Mouse (Mus musculus) midbrain, embryonic 11.5 days (tissue): ENCODE results near the gene 1700001C19Rik. TPM values are rescaled to one million over a fixed set of nuclear protein-coding genes. Genes with fewer than 3 reads are reported as not detected.

Experiments used
- ATAC-seq: fragments of 200-750 bp; cut with Nextera tagmentation; 2 replicates; pipeline ENCODE4 v1.8.0; 2017; ENCODE audit warnings: moderate TSS enrichment, moderate library complexity; ENCODE audit not compliant: low FRiP score
- DNase-seq: peaks from one replicate; pipeline ENCODE4 v3.0.0; 2015; ENCODE audit warnings: low spot score; ENCODE audit errors: missing footprints
- H3K27ac ChIP-seq: fragments of 300-500 bp; sonication (generic); 2 replicates; pipeline ENCODE4 v1.5.1; 2014; ENCODE audit warnings: low read depth, low read length
- H3K27me3 ChIP-seq: fragments of 300-500 bp; sonication (generic); 2 replicates; pipeline ENCODE4 v1.6.1; 2014; ENCODE audit warnings: mild to moderate bottlenecking, low read length, moderate library complexity, mixed read lengths; ENCODE audit not compliant: control insufficient read depth, insufficient read depth
- H3K36me3 ChIP-seq: fragments of 300-500 bp; sonication (generic); 2 replicates; pipeline ENCODE4 v1.6.1; 2014; ENCODE audit warnings: mild to moderate bottlenecking, low read length, moderate library complexity, mixed read lengths; ENCODE audit not compliant: control insufficient read depth, insufficient read depth
- H3K4me1 ChIP-seq: fragments of 300-500 bp; sonication (generic); 2 replicates; pipeline ENCODE4 v1.6.1; 2014; ENCODE audit warnings: low read length; ENCODE audit not compliant: control insufficient read depth, insufficient read depth
- H3K4me2 ChIP-seq: fragments of 300-500 bp; sonication (generic); 2 replicates; pipeline ENCODE4 v1.6.1; 2014; ENCODE audit warnings: mild to moderate bottlenecking, moderate library complexity
- H3K4me3 ChIP-seq: fragments of 300-500 bp; sonication (generic); 2 replicates; pipeline ENCODE4 v1.5.1; 2014; ENCODE audit warnings: low read depth, low read length
- H3K9ac ChIP-seq: fragments of 300-500 bp; sonication (generic); 2 replicates; pipeline ENCODE4 v1.6.1; 2014; ENCODE audit warnings: low read length
- H3K9me3 ChIP-seq: fragments of 300-500 bp; sonication (generic); 2 replicates; pipeline ENCODE4 v1.6.1; 2016; ENCODE audit warnings: low read length; ENCODE audit not compliant: control insufficient read depth
- WGBS: fragments of 180-500 bp; shearing (Covaris S2); extraction: QIAGEN DNeasy Blood & Tissue Kit; methylation state at CpG from one replicate; pipeline ENCODE4 v1.1.7; 2014; 5-methylcytosine and 5-hydroxymethylcytosine counted together
- polyA plus RNA-seq: library from polyadenylated mRNA; unstranded; fragments of >200 nt; fragmentation: Nextera tagmentation; extraction: Ambion mirVana; gene quantifications from 2 replicates; pipeline ENCODE4 v1.2.1, GENCODE M21; 2014

The 1700001C19Rik gene
- polyA plus RNA-seq, 1 experiment from 2014 or later: 0.18 TPM

DNA sequence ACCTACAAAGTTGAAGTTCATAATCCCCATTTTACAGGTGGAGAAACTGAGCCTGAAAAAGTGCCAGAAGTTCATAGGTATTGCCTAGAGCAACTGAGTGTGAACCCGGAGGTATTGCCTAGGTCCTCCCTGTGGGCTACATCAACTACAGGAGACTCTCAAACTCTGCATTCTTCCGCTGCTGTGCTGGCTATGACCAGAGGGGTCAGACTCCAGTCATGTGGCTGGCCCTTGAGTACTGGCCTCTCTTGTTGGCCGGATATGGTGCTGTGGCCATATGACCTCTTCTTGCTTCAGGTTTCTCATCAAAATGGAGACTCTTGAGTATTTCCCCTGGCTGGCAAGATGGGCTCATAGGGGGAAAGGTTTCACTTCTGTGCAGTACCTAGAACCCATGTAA, 5.1 kb upstream of the 1700001C19Rik start:
- ATAC-seq: no peak
- WGBS: 81% methylated on average over 3 of the region's 3 CpGs

DNA sequence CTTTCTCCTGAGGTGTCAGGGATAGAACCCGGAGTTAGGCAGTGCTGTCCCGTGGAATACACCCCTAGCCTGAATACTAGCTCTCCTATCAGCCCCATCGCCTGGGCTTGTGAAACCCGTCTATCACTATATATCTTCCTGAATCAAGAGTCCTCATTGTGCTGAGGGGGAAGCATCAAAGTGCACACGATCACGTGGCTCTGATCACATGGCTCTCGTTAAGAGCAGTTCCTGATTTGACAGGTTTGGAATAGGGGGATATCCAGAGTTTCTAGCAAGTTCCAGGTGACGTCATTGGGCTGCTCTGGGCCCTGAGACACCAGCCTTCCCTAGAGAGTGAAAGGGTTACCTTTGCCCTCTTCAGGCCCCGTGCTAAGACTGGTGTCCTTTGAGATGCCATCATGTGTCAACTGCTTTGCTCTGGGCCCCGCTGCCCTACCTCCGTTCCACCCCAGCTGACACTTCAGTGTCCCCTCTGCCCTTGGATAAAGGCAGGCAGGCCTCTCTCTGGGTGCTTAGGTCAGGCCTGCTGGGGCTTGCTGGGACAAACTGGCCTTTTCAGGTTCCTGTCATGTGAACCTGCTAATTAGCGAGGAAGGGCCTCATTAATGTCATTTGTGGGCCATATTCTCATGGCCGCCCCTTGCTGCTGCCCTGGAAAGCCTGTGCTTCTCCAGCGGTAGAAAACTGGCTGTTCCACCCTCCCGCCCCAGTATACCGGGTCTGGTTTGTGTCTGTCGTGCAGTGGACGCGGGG, 4.3 kb upstream of the 1700001C19Rik start:
- H3K9ac ChIP-seq: no peak overlapping the region
- WGBS: 76% methylated on average over 19 of the region's 19 CpGs
- H3K4me2 ChIP-seq: no peak overlapping the region
- peaks cover 23% of the 10 kb centered on the region for H3K27me3 ChIP-seq
- no peak overlapping the region for H3K27ac ChIP-seq
- H3K4me1 ChIP-seq: peaks cover 8% of the 10 kb centered on the region
- DNase-seq (no peak), ATAC-seq (no peak)
- H3K4me3 ChIP-seq: no peak overlapping the region
- no peaks in the 10 kb centered on the region for H3K9me3 ChIP-seq
- H3K36me3 ChIP-seq: no peaks in the 10 kb centered on the region

More for the DNA sequence above, 5.1 kb upstream of the 1700001C19Rik start:
- H3K36me3 ChIP-seq: no peaks in the 10 kb centered on the region
- peaks cover 15% of the 10 kb centered on the region for H3K27me3 ChIP-seq
- no peak overlapping the region for H3K9ac ChIP-seq
- no peak overlapping the region for H3K4me2 ChIP-seq
- no peak overlapping the region for H3K27ac ChIP-seq
- H3K4me1 ChIP-seq: peaks cover 5% of the 10 kb centered on the region; the same call in 1 of the 2 replicates
- H3K9me3 ChIP-seq: no peaks in the 10 kb centered on the region
- DNase-seq: no peak
- no peak overlapping the region for H3K4me3 ChIP-seq

DNA sequence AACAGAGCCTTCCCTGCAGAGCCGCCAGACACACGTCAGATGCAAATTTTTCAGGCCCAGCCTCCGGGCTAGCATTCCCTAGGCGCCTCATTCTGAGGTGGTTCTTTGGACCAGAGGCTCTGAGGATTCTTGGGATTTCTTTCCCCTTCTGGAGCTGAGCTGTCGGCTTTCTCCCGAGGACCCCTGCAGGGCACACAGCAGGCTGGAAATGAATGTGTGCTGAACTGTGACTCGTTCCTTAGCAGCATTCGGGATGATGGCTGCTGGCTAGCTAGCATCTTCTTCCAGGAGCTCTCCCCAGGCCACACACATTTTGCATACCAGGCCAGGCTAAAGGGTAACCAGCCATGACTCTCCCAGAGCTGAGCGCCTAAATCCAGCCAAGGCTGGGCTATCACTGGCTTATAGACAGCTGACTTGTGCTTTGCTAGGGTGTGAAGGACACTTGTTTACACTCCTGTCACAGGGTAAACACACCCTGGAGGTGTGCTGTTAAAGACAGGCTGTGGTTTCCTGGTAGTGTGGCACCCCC, 3.2 kb upstream of the 1700001C19Rik start:
- Histone ChIP-seq H3K27me3 (peaks cover 28% of the 10 kb centered on the region), H3K9ac (no peak overlapping the region; the same call in 1 of the 2 replicates)
- DNase-seq: peak; percentile 87

DNA sequence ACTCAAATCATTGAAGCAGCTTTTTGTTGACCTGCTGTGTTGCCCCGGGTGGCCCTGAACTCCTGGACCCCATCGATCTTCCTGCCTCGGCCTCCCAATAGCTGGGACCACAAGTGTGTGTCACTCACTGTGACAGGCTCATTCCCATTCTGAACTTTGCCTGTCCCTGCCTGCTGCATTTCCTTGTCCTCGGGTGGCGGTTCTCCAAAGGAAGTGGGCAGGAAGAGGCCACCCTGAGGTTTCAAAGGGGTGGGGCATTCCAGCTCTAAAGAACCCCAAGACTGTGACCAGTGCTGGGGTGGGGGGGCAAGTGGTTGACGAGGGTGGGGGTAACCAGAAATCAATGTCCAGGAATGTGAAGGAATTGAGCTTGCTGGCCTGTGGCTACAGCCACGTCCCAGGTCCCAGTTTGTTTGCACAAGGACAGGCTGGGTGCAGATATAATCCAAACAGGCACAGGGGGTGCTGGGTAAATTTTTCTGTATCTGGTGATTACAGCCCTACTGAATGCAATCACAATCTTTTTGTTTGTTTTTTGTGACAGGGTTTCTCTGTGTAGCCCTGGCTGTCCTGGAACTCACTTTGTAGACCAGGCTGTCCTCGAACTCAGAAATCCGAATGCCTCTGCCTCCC, 2.3 kb upstream of the 1700001C19Rik start:
- Histone ChIP-seq H3K9ac (no peak overlapping the region), H3K4me3 (no peak overlapping the region), H3K4me1 (peaks cover 10% of the 10 kb centered on the region), H3K27ac (no peak overlapping the region), H3K4me2 (no peak overlapping the region), H3K36me3 (no peaks in the 10 kb centered on the region), H3K27me3 (peaks cover 28% of the 10 kb centered on the region), H3K9me3 (no peaks in the 10 kb centered on the region)
- DNase-seq (no peak), ATAC-seq (no peak)
- 47% methylated on average over 9 of the region's 9 CpGs for whole genome bisulfite sequencing

More for the DNA sequence above, 3.2 kb upstream of the 1700001C19Rik start:
- Histone ChIP-seq H3K4me3 (no peak overlapping the region), H3K4me2 (0 out of 2 replicates have a peak overlapping the region, but pooled peaks have one; percentile 13), H3K27ac (no peak overlapping the region), H3K9me3 (no peaks in the 10 kb centered on the region), H3K36me3 (no peaks in the 10 kb centered on the region), H3K4me1 (peaks cover 10% of the 10 kb centered on the region)
- 1% methylated on average over 9 of the region's 9 CpGs for WGBS
- peak; percentile 43 for ATAC-seq

DNA sequence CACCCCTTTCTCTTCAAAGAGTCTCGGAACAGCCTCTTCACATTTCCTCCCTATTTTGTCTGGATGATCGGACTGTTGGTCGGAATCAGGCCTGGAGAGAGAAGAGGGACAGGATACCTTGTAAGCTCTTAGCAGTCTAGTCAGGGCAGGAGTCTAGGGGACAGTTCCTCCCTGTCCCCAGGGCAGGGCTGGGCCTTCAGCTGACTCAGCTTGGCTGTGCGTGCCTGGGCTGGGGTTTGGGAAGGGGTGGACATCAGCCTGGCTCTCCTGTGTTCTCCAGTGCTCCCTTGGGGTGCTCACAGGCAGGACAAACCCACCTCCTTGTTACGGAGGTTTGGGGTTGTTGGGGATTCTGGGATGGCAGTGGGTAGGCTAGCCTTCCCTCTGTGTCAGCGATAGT, 1.4 kb upstream of the 1700001C19Rik start:
- ATAC-seq (no peak), DNase-seq (no peak)

DNA sequence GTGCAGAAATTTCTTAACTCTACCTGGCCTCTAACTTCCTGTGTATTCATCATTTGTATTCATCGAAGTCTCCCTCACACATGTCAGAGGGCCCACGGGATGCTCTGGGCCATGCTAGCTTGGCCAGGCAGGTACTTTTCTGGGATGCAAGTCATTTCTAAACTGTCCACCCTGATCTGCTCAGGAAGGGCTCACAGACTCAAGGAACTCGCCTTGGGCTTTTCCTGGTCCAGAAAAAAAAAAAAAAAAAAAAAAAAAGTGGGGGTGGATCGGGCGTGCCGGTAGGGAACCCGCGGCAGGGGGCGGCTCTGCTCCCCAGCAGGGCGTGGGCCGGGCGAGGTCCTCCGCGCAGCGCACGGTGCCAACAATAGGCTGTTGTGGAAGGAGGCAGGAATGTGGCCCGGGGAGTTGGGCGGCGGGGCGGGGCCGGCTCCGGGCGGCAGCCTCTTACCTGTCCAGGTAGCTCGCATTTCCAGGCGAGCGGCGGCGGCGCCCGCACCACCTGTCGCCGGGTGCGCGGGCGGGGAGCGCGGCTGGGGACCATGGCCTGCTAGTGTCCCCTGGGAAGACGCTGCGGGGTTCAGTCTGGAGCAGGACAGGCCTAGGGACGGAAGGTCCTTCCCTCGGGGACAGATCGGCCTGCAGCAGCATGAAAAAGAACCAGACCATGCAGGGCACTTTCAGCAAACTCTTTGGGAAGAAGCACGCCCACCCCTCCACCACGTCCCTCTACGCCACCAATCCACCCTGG, 845 bp downstream of the 1700001C19Rik start, which contains the start of gene AI661453:
Gene AI661453, plus strand, starts transcription at position 460 of the 751 bp plus-strand sequence.
- Histone ChIP-seq H3K4me2 (peak within 1 kb of the TSS; percentile 67), H3K4me3 (peak within 1 kb of the TSS; percentile 33), H3K36me3 (no peaks in the 10 kb centered on the region), H3K9me3 (no peaks in the 10 kb centered on the region), H3K27ac (no peak within 1 kb of the TSS), H3K9ac (peak within 1 kb of the TSS; percentile 36; the same call in 1 of the 2 replicates), H3K27me3 (peaks cover 28% of the 10 kb centered on the region), H3K4me1 (peaks cover 10% of the 10 kb centered on the region)
- peak; percentile 41; the same call in 1 of the 2 replicates for ATAC-seq
- WGBS: under 1% methylated on average over 45 of the region's 45 CpGs
- DNase-seq: peak; percentile 95

More for the DNA sequence above, 1.4 kb upstream of the 1700001C19Rik start:
- no peak overlapping the region for H3K4me3 ChIP-seq
- peaks cover 28% of the 10 kb centered on the region for H3K27me3 ChIP-seq
- H3K9ac ChIP-seq: no peak overlapping the region
- peaks cover 10% of the 10 kb centered on the region for H3K4me1 ChIP-seq
- no peak overlapping the region for H3K27ac ChIP-seq
- 73% methylated on average over 6 of the region's 6 CpGs for WGBS
- no peak overlapping the region for H3K4me2 ChIP-seq
- no peaks in the 10 kb centered on the region for H3K9me3 ChIP-seq
- H3K36me3 ChIP-seq: no peaks in the 10 kb centered on the region

DNA sequence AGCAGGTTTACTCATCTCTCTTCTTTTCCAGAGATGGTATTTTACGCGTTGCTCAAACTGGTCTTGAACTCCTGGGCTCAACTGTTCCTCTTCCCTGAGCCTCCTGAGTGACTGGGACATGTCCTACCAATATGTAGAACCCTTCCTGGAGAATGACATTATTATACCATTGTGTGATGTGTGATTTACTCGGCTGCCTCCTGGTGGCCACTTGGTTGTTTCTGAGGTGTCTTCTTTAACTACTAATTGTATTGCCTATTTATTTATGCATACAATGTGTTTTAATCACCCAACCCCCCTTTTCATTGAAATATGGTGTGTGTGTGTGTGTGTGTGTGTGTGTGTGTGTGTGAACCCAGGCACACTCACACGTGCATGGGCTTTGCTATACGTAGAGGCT, 6.4 kb downstream of the 1700001C19Rik start:
- Histone ChIP-seq H3K9me3 (no peaks in the 10 kb centered on the region), H3K4me3 (no peak overlapping the region), H3K27ac (no peak overlapping the region), H3K4me2 (no peak overlapping the region), H3K9ac (no peak overlapping the region), H3K4me1 (peaks cover 3% of the 10 kb centered on the region; the same call in 1 of the 2 replicates), H3K36me3 (no peaks in the 10 kb centered on the region), H3K27me3 (no peaks in the 10 kb centered on the region)
- no peak for DNase-seq
- 71% methylated on average over 5 of the region's 5 CpGs for WGBS
- no peak for ATAC-seq

DNA sequence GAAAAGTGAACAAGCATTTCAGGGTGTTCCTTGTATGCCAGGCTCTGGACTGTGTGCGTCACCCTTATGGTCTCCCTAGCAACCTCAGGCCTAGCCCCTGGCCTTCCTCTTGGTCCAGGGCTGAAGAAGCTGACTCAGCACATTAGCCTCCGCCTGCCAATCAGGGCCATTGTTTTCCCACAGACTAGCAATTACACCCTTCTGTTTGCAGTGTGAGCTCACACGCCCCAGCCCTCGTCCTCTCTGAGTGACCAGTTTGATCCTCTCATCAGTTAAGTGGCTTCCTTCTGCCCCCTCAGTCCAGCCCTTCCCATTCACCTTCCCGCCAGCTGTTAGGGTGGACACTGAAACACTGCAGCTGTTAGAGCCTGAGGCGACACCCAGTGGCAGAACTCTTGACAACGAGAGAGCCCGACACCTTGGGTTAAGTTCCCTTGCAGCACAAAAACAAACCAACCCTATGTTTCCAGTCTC, 8.3 kb downstream of the 1700001C19Rik start:
- H3K4me2 ChIP-seq: no peak overlapping the region
- ATAC-seq (peak; percentile 85), DNase-seq (peak; percentile 91)
- peaks cover 3% of the 10 kb centered on the region; the same call in 1 of the 2 replicates for H3K4me1 ChIP-seq
- WGBS: 8% methylated on average over 8 of the region's 8 CpGs
- H3K9ac ChIP-seq: no peak overlapping the region
- H3K9me3 ChIP-seq: no peaks in the 10 kb centered on the region
- H3K36me3 ChIP-seq: no peaks in the 10 kb centered on the region
- no peak overlapping the region for H3K4me3 ChIP-seq
- no peaks in the 10 kb centered on the region for H3K27me3 ChIP-seq
- no peak overlapping the region for H3K27ac ChIP-seq
